Mouse (Mus musculus) olfactory bulb, adult 2 months (tissue): ENCODE data around the gene Fancm.

Source experiments
- CTCF ChIP-seq: fragments of 200-500 bp; IDR thresholded peaks from 2 replicates; pipeline ENCODE4 v1.5.1; 2012; ENCODE audit warnings: low read depth, mild to moderate bottlenecking, low read length, moderate library complexity; ENCODE audit not compliant: insufficient read depth
- POLR2A ChIP-seq: fragments of 200-500 bp; IDR thresholded peaks from 2 replicates; pipeline ENCODE4 v1.6.1; 2012; ENCODE audit warnings: mild to moderate bottlenecking, low read depth, low read length, moderate library complexity; ENCODE audit not compliant: insufficient read depth

- TF ChIP-seq POLR2A (no peak), CTCF (no peak)
Observed at GRCm38 (mm10) chr12:65108746-65109145, 33.3 kb downstream of the Fancm start.
